10 mouse cellular contexts compared by ENCODE assay signal in the genomic region with DNA sequence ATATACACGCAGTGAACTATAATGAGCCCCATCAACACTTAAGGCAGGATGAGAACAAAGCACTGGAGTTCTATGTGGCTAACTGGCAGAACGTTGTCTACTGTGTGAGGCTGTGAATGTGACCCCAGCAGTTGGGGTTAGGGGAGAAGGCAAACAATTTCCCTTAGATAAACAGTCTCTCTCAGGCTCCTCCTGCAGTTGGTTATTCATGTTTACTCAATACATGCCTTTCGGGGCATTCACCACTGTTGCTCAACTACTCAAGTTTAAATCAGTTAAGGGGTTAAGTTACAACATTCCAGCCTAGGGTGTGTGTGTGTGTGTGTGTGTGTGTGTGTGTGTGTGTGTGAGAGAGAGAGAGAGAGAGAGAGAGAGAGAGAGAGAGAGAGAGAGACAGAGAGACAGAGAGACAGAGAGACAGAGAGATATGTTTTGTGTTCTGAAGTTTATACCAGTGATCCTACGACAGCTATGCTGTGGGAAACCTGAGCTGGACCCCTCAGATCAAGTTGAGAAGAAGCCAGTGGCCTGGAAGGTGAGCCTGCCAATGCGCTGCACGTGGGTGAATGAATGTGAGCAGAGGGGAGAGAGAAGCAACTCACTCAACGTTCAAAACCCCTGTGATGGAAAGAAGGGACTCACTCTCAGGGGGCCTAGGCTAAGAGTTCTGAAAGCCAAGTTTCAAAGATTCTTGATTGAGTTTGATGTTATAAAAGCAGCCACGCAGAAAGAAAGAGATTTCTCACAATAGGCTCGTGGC.
DNase-seq lines count a peak whose midpoint lies in the region; ATAC-seq lines count a peak whose summit lies in the region.
"Had no signal": no experiment of that assay in that cellular context is flagged by ENCODE, and none has a peak within 500 bp of the region (broad histone marks: within the 10 kb centered on the region; RNA-seq: fewer than 3 reads in every experiment).

No protein-coding gene starts in this region.

- no peak overlapping the region for H3K9ac ChIP-seq in kidney, embryonic 14.5 days (ENCODE audit: low read depth, low read length)
- H3K9ac ChIP-seq in liver, embryonic 12.5 days = no peak overlapping the region

- H3K27ac ChIP-seq in kidney, embryonic 14.5 days (ENCODE audit: low read depth, low read length) = peak overlapping the region; percentile 49; the same call in 1 of the 2 replicates
- H3K27ac ChIP-seq in embryonic facial prominence, embryonic 10.5 days (replicated peaks) = peak overlapping the region; percentile 58
- peak overlapping the region; percentile 50; the same call in 1 of the 2 replicates for H3K27ac ChIP-seq in liver, embryonic 12.5 days

- peaks cover 34% of the 10 kb centered on the region for H3K4me1 ChIP-seq in kidney, embryonic 14.5 days (ENCODE audit: control insufficient read depth, insufficient read depth, low read length)
- peaks cover 44% of the 10 kb centered on the region for H3K4me1 ChIP-seq in embryonic facial prominence, embryonic 10.5 days
- peaks cover 63% of the 10 kb centered on the region for H3K4me1 ChIP-seq in liver, embryonic 12.5 days

- no peak overlapping the region for H3K4me3 ChIP-seq in kidney, embryonic 14.5 days (ENCODE audit: low read length)
- no peak overlapping the region for H3K4me3 ChIP-seq in embryonic facial prominence, embryonic 10.5 days
- H3K4me3 ChIP-seq in liver, embryonic 12.5 days = no peak overlapping the region

- H3K4me2 ChIP-seq in kidney, embryonic 14.5 days (replicated peaks; ENCODE audit: low read depth, low read length) = no peak overlapping the region
- H3K4me2 ChIP-seq in liver, embryonic 12.5 days = no peak overlapping the region

- peak; percentile 81 for ATAC-seq in kidney, embryonic 14.5 days (ENCODE audit: low FRiP score, low TSS enrichment)
- peak; percentile 58 for ATAC-seq in liver, embryonic 12.5 days
- peak; percentile 30 for ATAC-seq in megakaryocyte progenitor cell, adult 5-6 weeks (replicated peaks; ENCODE audit: poor library complexity)

- DNase-seq in kidney, adult 9 months = no peak
- peak; percentile 40 for DNase-seq in embryonic facial prominence, embryonic 10.5 days (ENCODE audit: low spot score)
- DNase-seq in adrenal gland, postnatal 10 days = no peak
- no peak for DNase-seq in frontal cortex, postnatal 10 days (ENCODE audit: low spot score in 2 of 2)
- no peak for DNase-seq in heart, adult 9 months (ENCODE audit: low spot score in 2 of 2)
- DNase-seq: adrenal gland, postnatal 14 days had no signal

- 27% methylated on average over 9 of the region's 9 CpGs for WGBS in kidney, embryonic 14.5 days
- WGBS in embryonic facial prominence, embryonic 10.5 days = 48% methylated on average over 9 of the region's 9 CpGs
- 59% methylated on average over 9 of the region's 9 CpGs for WGBS in liver, embryonic 12.5 days (ENCODE audit: insufficient replicate concordance)

- H3K27me3 ChIP-seq in kidney, embryonic 14.5 days (ENCODE audit: control insufficient read depth, insufficient read depth, low read length) = no peaks in the 10 kb centered on the region
- no peaks in the 10 kb centered on the region for H3K27me3 ChIP-seq in embryonic facial prominence, embryonic 10.5 days (replicated peaks; ENCODE audit: low read depth, poor library complexity, severe bottlenecking)
- no peaks in the 10 kb centered on the region for H3K27me3 ChIP-seq in liver, embryonic 12.5 days (replicated peaks)
- H3K27me3 ChIP-seq: megakaryocyte, embryonic 14.5 days had no signal

- H3K36me3 ChIP-seq in kidney, embryonic 14.5 days (ENCODE audit: control insufficient read depth, insufficient read depth, low read length) = no peaks in the 10 kb centered on the region
- peaks cover 16% of the 10 kb centered on the region for H3K36me3 ChIP-seq in embryonic facial prominence, embryonic 10.5 days (replicated peaks)
- H3K36me3 ChIP-seq in liver, embryonic 12.5 days = no peaks in the 10 kb centered on the region

- H3K9me3 ChIP-seq in kidney, embryonic 14.5 days (ENCODE audit: control insufficient read depth, low read length) = no peaks in the 10 kb centered on the region
- H3K9me3 ChIP-seq in embryonic facial prominence, embryonic 10.5 days = no peaks in the 10 kb centered on the region
- H3K9me3 ChIP-seq in liver, embryonic 12.5 days (replicated peaks) = no peaks in the 10 kb centered on the region
- H3K9me3 ChIP-seq: megakaryocyte, embryonic 14.5 days had no signal

Comparison
In these comparisons a context has a peak if more than half of its experiments do, and no peak if none do; other contexts are left out.
1. ATAC-seq: peak in every context shown above with its lines; median percentile 81 in kidney, embryonic 14.5 days; 58 in liver, embryonic 12.5 days; 30 in megakaryocyte progenitor cell, adult 5-6 weeks.